Mouse (Mus musculus) forebrain, embryonic 15.5 days (tissue): ENCODE data around the gene Ccl24. TPM values are rescaled to one million over a fixed set of nuclear protein-coding genes. Genes with fewer than 3 reads are reported as not detected.
"Not testable (repeated sequence)": the region's sequence is repeated elsewhere in the genome, so short reads cannot be mapped to it uniquely, and the experiment has no call there.

Source experiments
- ATAC-seq: fragments of 200-750 bp; cut with Nextera tagmentation; replicated peaks from 2 replicates; pipeline ENCODE4 v1.8.0; 2017; ENCODE audit warnings: mild to moderate bottlenecking, moderate TSS enrichment, moderate library complexity
- H3K27ac ChIP-seq: fragments of 300-500 bp; sonication (generic); replicated peaks from 2 replicates; pipeline ENCODE4 v1.5.1; 2015; ENCODE audit warnings: mild to moderate bottlenecking, inconsistent platforms
- H3K27me3 ChIP-seq: fragments of 300-500 bp; sonication (generic); 2 replicates; pipeline ENCODE4 v1.6.1; 2015; ENCODE audit warnings: inconsistent platforms
- H3K36me3 ChIP-seq: fragments of 300-500 bp; sonication (generic); 2 replicates; pipeline ENCODE4 v1.6.1; 2015; ENCODE audit warnings: mild to moderate bottlenecking, inconsistent platforms
- H3K4me1 ChIP-seq: fragments of 300-500 bp; sonication (generic); 2 replicates; pipeline ENCODE4 v1.6.1; 2015; ENCODE audit warnings: inconsistent platforms
- H3K4me2 ChIP-seq: fragments of 300-500 bp; sonication (generic); replicated peaks from 2 replicates; pipeline ENCODE4 v1.6.1; 2015; ENCODE audit warnings: mild to moderate bottlenecking, inconsistent platforms
- H3K4me3 ChIP-seq: fragments of 300-500 bp; sonication (generic); 2 replicates; pipeline ENCODE4 v1.5.1; 2015; ENCODE audit warnings: mild to moderate bottlenecking, inconsistent platforms
- H3K9ac ChIP-seq: fragments of 300-500 bp; sonication (generic); replicated peaks from 2 replicates; pipeline ENCODE4 v1.6.1; 2015; ENCODE audit warnings: mild to moderate bottlenecking, inconsistent platforms
- H3K9me3 ChIP-seq: fragments of 300-500 bp; sonication (generic); 2 replicates; pipeline ENCODE4 v1.6.1; 2016; ENCODE audit warnings: inconsistent platforms
- WGBS: fragments of 180-500 bp; shearing (Covaris S2); methylation state at CpG from one replicate; pipeline ENCODE4 v1.1.7; 2015; ENCODE audit warnings: mixed read lengths; 5-methylcytosine and 5-hydroxymethylcytosine counted together
- polyA plus RNA-seq: library from polyadenylated mRNA; unstranded; fragments of >200 nt; fragmentation: Nextera tagmentation; extraction: Ambion mirVana; gene quantifications from 2 replicates; pipeline ENCODE4 v1.2.1, GENCODE M21; 2015

The Ccl24 gene
- polyA plus RNA-seq: 0.87 and 1.1 TPM in 2 replicates

GRCm38 (mm10) chr5:135573006-135573405 lies at the start of gene Ccl24:
Ccl24 (minus strand) TSS chr5:135573049.
- no peaks in the 10 kb centered on the region for H3K4me1 ChIP-seq
- WGBS: 92% methylated on average over 6 of the region's 6 CpGs
- no peak for ATAC-seq
- H3K4me2 ChIP-seq: no peak within 1 kb of the TSS
- H3K36me3 ChIP-seq: no peaks in the 10 kb centered on the region
- H3K27me3 ChIP-seq: no peaks in the 10 kb centered on the region
- no peak within 1 kb of the TSS for H3K9ac ChIP-seq
- H3K27ac ChIP-seq: no peak within 1 kb of the TSS
- no peaks in the 10 kb centered on the region for H3K9me3 ChIP-seq
- H3K4me3 ChIP-seq: no peak within 1 kb of the TSS

- Histone ChIP-seq H3K36me3 (no peaks in the 10 kb centered on the region), H3K4me3 (no peak overlapping the region), H3K27me3 (no peaks in the 10 kb centered on the region), H3K4me1 (no peaks in the 10 kb centered on the region), H3K9me3 (no peaks in the 10 kb centered on the region), H3K27ac (no peak overlapping the region), H3K9ac (no peak overlapping the region), H3K4me2 (no peak overlapping the region)
- no peak for ATAC-seq
- 89% methylated on average over 10 of the region's 10 CpGs for WGBS
These were observed 48.9 kb upstream of the Ccl24 start for GRCm38 (mm10) chr5:135621725-135622124.

- 91% methylated on average over 9 of the region's 9 CpGs for WGBS
- H3K4me3 ChIP-seq: no peak overlapping the region
- H3K9ac ChIP-seq: no peak overlapping the region
- no peaks in the 10 kb centered on the region for H3K36me3 ChIP-seq
- H3K4me1 ChIP-seq: no peaks in the 10 kb centered on the region
- no peak for ATAC-seq
- H3K9me3 ChIP-seq: no peaks in the 10 kb centered on the region
- no peak overlapping the region for H3K4me2 ChIP-seq
- H3K27ac ChIP-seq: no peak overlapping the region
- H3K27me3 ChIP-seq: no peaks in the 10 kb centered on the region
These were observed 47.7 kb upstream of the Ccl24 start for GRCm38 (mm10) chr5:135620526-135620925.

GRCm38 (mm10) chr5:135619741-135620140 lies 46.9 kb upstream of the Ccl24 start:
- H3K4me1 ChIP-seq, H3K36me3 ChIP-seq, H3K9ac ChIP-seq, H3K4me2 ChIP-seq, H3K27ac ChIP-seq, H3K27me3 ChIP-seq, H3K4me3 ChIP-seq, H3K9me3 ChIP-seq, ATAC-seq: not testable (repeated sequence)
- 89% methylated on average over 10 of the region's 10 CpGs for WGBS

DNA sequence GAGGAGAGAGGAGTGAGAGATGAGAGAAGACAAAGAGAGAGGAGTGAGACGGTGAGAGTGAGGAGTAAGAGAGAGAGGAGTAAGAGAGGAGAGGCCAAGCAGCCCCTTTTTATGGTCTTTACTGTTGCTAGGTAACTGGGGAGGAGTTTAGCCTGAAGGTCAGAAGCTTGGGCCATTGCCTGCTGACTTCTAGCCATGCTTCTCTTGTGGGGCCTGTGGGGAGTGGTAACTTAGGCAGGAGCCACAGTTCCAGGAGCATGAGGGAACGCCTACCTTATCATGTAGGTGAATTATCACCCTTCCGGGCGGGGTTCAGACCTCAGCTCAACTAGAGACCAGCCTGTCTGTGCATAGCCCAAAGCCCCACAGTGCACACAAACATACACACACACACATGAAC lies 36.9 kb upstream of the Ccl24 start:
- H3K4me3 ChIP-seq: no peak overlapping the region
- no peak overlapping the region for H3K27ac ChIP-seq
- ATAC-seq: no peak
- H3K4me1 ChIP-seq: no peaks in the 10 kb centered on the region
- no peaks in the 10 kb centered on the region for H3K27me3 ChIP-seq
- no peak overlapping the region for H3K4me2 ChIP-seq
- 78% methylated on average over 4 of the region's 4 CpGs for WGBS
- H3K9me3 ChIP-seq: no peaks in the 10 kb centered on the region
- H3K9ac ChIP-seq: no peak overlapping the region
- no peaks in the 10 kb centered on the region for H3K36me3 ChIP-seq

DNA sequence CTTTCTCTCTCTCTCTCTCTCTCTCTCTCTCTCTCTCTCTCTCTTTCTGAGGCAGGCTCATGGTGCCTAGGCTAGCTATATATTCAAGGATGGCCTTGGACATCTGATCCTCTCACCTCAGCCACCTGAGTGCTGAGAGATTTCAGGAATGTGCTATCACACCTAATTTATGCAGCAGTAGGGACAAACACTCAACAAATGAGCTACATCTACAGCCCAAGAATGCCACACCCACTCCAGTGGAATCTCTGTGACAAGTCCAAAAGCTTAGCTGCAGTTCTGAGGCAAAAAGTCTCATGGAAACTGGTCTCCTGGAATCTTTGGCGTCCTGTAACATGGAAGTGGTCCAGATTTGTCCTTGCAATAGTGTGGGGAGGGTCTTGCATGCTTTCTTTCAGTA lies 34.7 kb upstream of the Ccl24 start:
- no peaks in the 10 kb centered on the region for H3K4me1 ChIP-seq
- H3K36me3 ChIP-seq: no peaks in the 10 kb centered on the region
- no peak overlapping the region for H3K4me2 ChIP-seq
- H3K4me3 ChIP-seq: no peak overlapping the region
- no peak overlapping the region for H3K9ac ChIP-seq
- 51% methylated on average over 1 of the region's 1 CpGs for WGBS
- H3K9me3 ChIP-seq: peaks cover 5% of the 10 kb centered on the region; the same call in 1 of the 2 replicates
- H3K27ac ChIP-seq: no peak overlapping the region
- ATAC-seq: no peak
- no peaks in the 10 kb centered on the region for H3K27me3 ChIP-seq

DNA sequence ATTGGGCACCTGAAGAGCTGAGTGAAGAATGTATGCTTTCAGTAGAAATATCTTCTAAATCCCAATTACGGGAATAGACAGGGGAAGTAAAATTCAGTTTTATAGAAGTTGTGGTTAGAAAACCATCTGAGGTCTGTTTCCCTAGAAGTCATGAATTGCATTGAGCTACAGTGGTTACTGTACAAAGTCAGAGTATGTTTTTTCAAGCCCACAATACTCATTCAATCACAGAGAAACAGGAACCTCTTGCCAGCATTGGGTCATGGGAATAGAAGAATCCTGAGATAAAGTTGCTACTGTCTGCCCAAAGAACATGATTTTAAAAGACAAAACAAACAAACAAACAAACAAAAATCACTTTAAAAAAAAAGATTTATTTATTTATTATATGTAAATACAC lies 33.9 kb upstream of the Ccl24 start:
- H3K9ac ChIP-seq, H3K9me3 ChIP-seq, H3K4me3 ChIP-seq, H3K36me3 ChIP-seq, H3K27me3 ChIP-seq, ATAC-seq, H3K4me1 ChIP-seq, H3K4me2 ChIP-seq, H3K27ac ChIP-seq: not testable (repeated sequence)
- WGBS: no CpG with 5 or more reads among the region's 1 CpGs

GRCm38 (mm10) chr5:135604643-135605042 lies 31.8 kb upstream of the Ccl24 start:
- not testable (repeated sequence) for H3K27me3 ChIP-seq, H3K4me3 ChIP-seq, H3K4me1 ChIP-seq, H3K9ac ChIP-seq, ATAC-seq, H3K4me2 ChIP-seq, H3K27ac ChIP-seq, H3K9me3 ChIP-seq, H3K36me3 ChIP-seq
- WGBS: no CpG with 5 or more reads among the region's 1 CpGs

- ATAC-seq: no peak
- no peak overlapping the region for H3K4me2 ChIP-seq
These were observed 17.3 kb upstream of the Ccl24 start for GRCm38 (mm10) chr5:135589996-135590784.

DNA sequence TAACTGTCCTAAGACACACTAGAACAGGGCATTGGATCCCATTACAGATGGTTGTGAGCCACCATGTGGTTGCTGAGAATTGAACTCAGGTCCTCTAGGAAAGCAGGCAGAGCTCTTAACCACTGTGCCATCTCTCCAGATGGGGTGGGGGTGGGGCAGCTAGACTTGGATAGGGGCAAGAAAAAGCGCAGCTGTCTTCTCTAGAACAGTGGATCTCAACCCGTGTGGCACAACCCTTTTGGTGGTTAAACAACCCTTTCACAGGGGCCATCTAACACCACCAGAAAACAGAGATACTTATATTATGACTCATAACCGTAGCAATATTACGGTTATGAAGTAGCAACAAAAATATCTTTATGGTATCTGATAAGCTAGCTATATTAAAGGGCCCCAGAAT lies 14.9 kb upstream of the Ccl24 start:
- no peaks in the 10 kb centered on the region for H3K36me3 ChIP-seq
- H3K9ac ChIP-seq: no peak overlapping the region
- no peaks in the 10 kb centered on the region for H3K27me3 ChIP-seq
- no peak overlapping the region for H3K27ac ChIP-seq
- H3K4me1 ChIP-seq: no peaks in the 10 kb centered on the region
- H3K4me3 ChIP-seq: no peak overlapping the region
- no peak for ATAC-seq
- WGBS: 86% methylated on average over 4 of the region's 4 CpGs
- no peaks in the 10 kb centered on the region for H3K9me3 ChIP-seq
- H3K4me2 ChIP-seq: no peak overlapping the region

More at GRCm38 (mm10) chr5:135589996-135590784, 17.3 kb upstream of the Ccl24 start:
- Histone ChIP-seq H3K27ac (no peak overlapping the region), H3K9me3 (no peaks in the 10 kb centered on the region), H3K27me3 (no peaks in the 10 kb centered on the region), H3K4me3 (no peak overlapping the region), H3K36me3 (no peaks in the 10 kb centered on the region), H3K4me1 (no peaks in the 10 kb centered on the region), H3K9ac (no peak overlapping the region)
- 84% methylated on average over 12 of the region's 12 CpGs for WGBS

DNA sequence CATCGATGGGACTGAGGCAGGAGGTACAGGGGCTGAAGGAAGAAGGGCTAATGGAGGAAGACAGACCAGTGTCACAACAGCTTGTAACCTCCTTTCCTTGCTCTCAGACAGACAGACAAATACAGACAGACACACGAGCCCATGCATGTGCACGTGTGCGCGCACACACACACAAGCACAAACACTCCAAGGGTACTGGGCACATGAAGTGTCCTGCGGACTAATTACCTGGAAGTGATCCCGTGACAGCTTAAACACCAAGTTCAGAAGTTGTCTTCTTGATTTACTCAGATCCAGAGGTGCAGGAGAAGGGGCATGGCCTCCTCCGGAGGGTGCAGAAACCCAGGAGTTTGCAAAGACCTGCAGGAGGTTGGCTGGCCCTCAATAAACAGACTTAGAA lies 12.8 kb upstream of the Ccl24 start:
- Histone ChIP-seq H3K36me3 (no peaks in the 10 kb centered on the region), H3K9ac (no peak overlapping the region), H3K27ac (no peak overlapping the region), H3K4me3 (no peak overlapping the region), H3K27me3 (no peaks in the 10 kb centered on the region), H3K4me2 (no peak overlapping the region), H3K9me3 (no peaks in the 10 kb centered on the region), H3K4me1 (no peaks in the 10 kb centered on the region)
- ATAC-seq: no peak
- WGBS: 90% methylated on average over 8 of the region's 8 CpGs

GRCm38 (mm10) chr5:135582330-135582729 lies 9.5 kb upstream of the Ccl24 start:
- H3K27me3 ChIP-seq: no peaks in the 10 kb centered on the region
- H3K4me3 ChIP-seq: no peak overlapping the region
- H3K9ac ChIP-seq: no peak overlapping the region
- no peaks in the 10 kb centered on the region for H3K9me3 ChIP-seq
- H3K4me1 ChIP-seq: no peaks in the 10 kb centered on the region
- WGBS: 83% methylated on average over 4 of the region's 4 CpGs
- no peak overlapping the region for H3K4me2 ChIP-seq
- no peak overlapping the region for H3K27ac ChIP-seq
- ATAC-seq: no peak
- H3K36me3 ChIP-seq: no peaks in the 10 kb centered on the region

DNA sequence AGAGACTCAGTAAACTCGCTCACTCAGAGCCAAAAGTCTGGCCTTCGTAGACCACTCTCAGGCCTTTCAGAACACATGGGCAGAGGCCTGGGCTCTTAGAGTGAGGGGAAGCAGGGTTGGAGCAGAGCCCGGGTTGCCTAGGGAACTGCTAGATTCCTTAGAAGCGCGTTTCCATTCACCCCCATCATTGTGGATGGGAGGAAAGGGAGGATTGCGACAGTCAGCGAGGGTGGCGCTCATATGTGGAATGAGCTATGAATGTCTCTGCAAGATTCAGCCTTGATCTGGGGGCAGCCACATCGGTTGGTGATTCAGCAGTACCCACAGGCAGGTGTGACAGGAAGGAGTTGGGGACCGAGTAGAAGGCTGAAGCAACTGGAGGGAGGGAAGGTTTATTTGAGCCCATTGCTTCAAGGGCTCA lies 6.5 kb upstream of the Ccl24 start:
- Histone ChIP-seq H3K4me2 (no peak overlapping the region), H3K4me1 (no peaks in the 10 kb centered on the region), H3K27me3 (no peaks in the 10 kb centered on the region), H3K9ac (no peak overlapping the region), H3K36me3 (no peaks in the 10 kb centered on the region), H3K4me3 (no peak overlapping the region), H3K27ac (no peak overlapping the region), H3K9me3 (no peaks in the 10 kb centered on the region)
- ATAC-seq: no peak
- 67% methylated on average over 10 of the region's 10 CpGs for WGBS
